Mouse (Mus musculus) limb, embryonic 11.5 days (tissue): ENCODE measurements at regions not wholly inside any gene's neighbourhood (a gene's known extent, or its start where the extent isn't known, plus 50 kb on each side); places are given as distances from the start of the nearest gene placed in this dataset.

Experiments
- ATAC-seq: fragments of 200-750 bp; cut with Nextera tagmentation; 2 replicates; pipeline ENCODE4 v1.8.0; 2017; ENCODE audit warnings: low read depth; ENCODE audit not compliant: insufficient number of reproducible peaks, low FRiP score, low TSS enrichment
- DNase-seq: peaks from one replicate; pipeline ENCODE4 v3.0.0-alpha.2; 2015; ENCODE audit warnings: low spot score
- H3K27ac ChIP-seq: fragments of 300-500 bp; sonication (generic); replicated peaks from 2 replicates; pipeline ENCODE4 v1.5.1; 2014; ENCODE audit warnings: low read depth, mild to moderate bottlenecking, low read length
- H3K27me3 ChIP-seq: fragments of 300-500 bp; sonication (generic); 2 replicates; pipeline ENCODE4 v1.6.1; 2014; ENCODE audit warnings: mild to moderate bottlenecking, low read length, mixed read lengths; ENCODE audit not compliant: control insufficient read depth, insufficient read depth
- H3K36me3 ChIP-seq: fragments of 300-500 bp; sonication (generic); 2 replicates; pipeline ENCODE4 v1.6.1; 2014; ENCODE audit warnings: mild to moderate bottlenecking, low read length, moderate library complexity, mixed read lengths; ENCODE audit not compliant: control insufficient read depth, insufficient read depth
- H3K4me1 ChIP-seq: fragments of 300-500 bp; sonication (generic); 2 replicates; pipeline ENCODE4 v1.6.1; 2014; ENCODE audit warnings: low read length, mixed read lengths; ENCODE audit not compliant: control insufficient read depth, insufficient read depth
- H3K4me2 ChIP-seq: fragments of 300-500 bp; sonication (generic); 2 replicates; pipeline ENCODE4 v1.6.1; 2014; ENCODE audit warnings: low read depth, mild to moderate bottlenecking, moderate library complexity; ENCODE audit not compliant: severe bottlenecking
- H3K4me3 ChIP-seq: fragments of 300-500 bp; sonication (generic); 2 replicates; pipeline ENCODE4 v1.5.1; 2014; ENCODE audit warnings: low read depth, low read length
- H3K9ac ChIP-seq: fragments of 300-500 bp; sonication (generic); 2 replicates; pipeline ENCODE4 v1.6.1; 2014; ENCODE audit warnings: mild to moderate bottlenecking, low read length
- H3K9me3 ChIP-seq: fragments of 300-500 bp; sonication (generic); 2 replicates; pipeline ENCODE4 v1.6.1; 2016; ENCODE audit warnings: low read length; ENCODE audit not compliant: control insufficient read depth
- WGBS: fragments of 180-500 bp; shearing (Covaris S2); extraction: QIAGEN DNeasy Blood & Tissue Kit; methylation state at CpG from one replicate; pipeline ENCODE4 v1.1.7; 2014; 5-methylcytosine and 5-hydroxymethylcytosine counted together

DNA sequence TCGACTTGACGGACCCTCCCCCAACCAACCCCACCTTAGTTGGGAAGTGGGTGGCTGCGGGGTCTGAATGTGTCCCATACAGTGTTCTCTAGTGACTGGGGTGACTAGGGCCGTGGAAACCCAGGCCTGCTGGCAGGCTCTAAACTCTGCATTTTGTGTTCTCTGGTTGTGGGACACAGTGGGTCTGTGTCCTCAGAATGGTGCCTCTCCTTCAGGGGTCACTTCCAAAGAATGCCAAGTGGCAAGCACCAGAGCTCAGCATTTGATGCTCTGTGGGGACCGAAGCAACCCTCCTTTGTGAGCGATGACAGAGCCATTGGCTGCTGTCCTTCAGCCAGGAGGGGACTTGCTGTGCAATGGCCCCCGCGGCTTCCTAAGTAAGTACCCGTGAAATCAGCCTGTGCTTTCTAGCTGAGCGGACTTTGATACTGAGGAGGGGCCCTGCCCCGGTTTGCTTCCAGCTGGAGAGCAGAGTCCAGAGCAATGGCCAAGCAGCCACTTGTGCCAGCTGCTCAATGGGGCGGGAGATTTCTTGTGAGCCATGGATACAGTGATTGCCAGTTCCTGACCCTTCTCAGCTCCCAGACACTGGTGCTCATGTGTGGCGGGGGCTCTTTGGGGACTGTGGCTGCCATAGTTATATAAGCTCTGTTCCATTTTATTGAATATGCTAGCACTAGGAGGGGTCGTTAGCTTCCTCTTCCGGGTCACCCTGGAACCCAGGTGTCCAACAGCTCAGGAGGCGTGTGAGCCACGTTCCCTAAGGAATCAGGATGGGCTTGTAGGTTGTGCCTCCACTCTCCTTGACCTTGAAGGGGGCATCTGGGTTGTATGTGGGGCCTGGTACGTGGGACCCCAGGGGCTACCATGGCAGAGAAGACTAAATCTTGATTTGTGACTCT lies 60.4 kb upstream of the Sulf2 start:
- Histone ChIP-seq H3K36me3 (no peaks in the 10 kb centered on the region), H3K27me3 (no peaks in the 10 kb centered on the region), H3K9me3 (no peaks in the 10 kb centered on the region), H3K4me1 (peaks cover 9% of the 10 kb centered on the region; the same call in 1 of the 2 replicates), H3K4me3 (no peak overlapping the region), H3K9ac (no peak overlapping the region), H3K4me2 (no peak overlapping the region), H3K27ac (no peak overlapping the region)
- ATAC-seq: no peak
- WGBS: 77% methylated on average over 18 of the region's 18 CpGs
- DNase-seq: no peak

DNA sequence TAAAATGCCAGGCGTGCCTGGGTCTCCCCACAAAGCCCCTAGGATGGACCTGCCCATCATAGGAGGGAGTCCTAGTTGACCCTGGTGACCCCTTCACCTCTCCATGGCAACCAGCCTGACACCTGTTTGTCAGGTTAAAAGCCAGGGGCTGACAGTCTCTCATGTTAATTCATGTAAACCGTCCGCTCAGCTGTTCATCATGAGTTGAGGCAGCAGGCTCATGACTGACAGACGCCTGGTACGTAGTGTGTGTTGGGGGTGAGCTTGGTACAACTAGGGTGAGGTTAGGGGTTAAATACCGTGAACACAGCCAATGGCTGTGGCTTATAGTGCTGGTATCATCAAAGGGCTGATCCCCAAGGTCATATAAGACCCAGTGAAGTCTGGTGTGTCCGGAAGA lies 59.7 kb upstream of the Sulf2 start:
- Histone ChIP-seq H3K9me3 (no peaks in the 10 kb centered on the region), H3K4me3 (no peak overlapping the region), H3K4me2 (no peak overlapping the region), H3K27ac (no peak overlapping the region), H3K4me1 (peaks cover 9% of the 10 kb centered on the region; the same call in 1 of the 2 replicates), H3K27me3 (no peaks in the 10 kb centered on the region), H3K36me3 (no peaks in the 10 kb centered on the region), H3K9ac (no peak overlapping the region)
- WGBS: 65% methylated on average over 7 of the region's 7 CpGs
- DNase-seq (no peak), ATAC-seq (no peak)

DNA sequence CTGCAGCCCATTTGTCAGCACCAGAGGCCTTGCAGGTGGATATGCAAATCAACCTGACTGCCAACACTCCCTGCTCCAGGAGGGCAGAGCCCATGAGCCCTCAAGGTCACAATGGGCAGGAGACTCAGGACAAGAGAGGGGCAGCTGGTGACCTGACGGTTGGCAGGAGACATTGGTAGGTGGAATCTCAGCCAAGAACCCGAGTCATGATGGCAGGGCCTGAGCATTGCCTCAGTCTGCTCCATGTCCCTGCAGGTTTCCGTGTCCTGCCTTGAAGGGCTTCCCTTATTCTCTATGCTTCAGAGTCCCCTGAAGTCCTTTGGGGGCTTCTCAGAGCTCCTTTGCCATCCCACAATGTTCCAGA lies 51.7 kb upstream of the Sulf2 start:
- Histone ChIP-seq H3K9me3 (no peaks in the 10 kb centered on the region), H3K36me3 (no peaks in the 10 kb centered on the region), H3K4me1 (peaks cover 6% of the 10 kb centered on the region; the same call in 1 of the 2 replicates), H3K27me3 (no peaks in the 10 kb centered on the region), H3K9ac (no peak overlapping the region), H3K4me2 (no peak overlapping the region), H3K4me3 (no peak overlapping the region), H3K27ac (no peak overlapping the region)
- 76% methylated on average over 3 of the region's 3 CpGs for WGBS
- DNase-seq (no peak), ATAC-seq (no peak)

DNA sequence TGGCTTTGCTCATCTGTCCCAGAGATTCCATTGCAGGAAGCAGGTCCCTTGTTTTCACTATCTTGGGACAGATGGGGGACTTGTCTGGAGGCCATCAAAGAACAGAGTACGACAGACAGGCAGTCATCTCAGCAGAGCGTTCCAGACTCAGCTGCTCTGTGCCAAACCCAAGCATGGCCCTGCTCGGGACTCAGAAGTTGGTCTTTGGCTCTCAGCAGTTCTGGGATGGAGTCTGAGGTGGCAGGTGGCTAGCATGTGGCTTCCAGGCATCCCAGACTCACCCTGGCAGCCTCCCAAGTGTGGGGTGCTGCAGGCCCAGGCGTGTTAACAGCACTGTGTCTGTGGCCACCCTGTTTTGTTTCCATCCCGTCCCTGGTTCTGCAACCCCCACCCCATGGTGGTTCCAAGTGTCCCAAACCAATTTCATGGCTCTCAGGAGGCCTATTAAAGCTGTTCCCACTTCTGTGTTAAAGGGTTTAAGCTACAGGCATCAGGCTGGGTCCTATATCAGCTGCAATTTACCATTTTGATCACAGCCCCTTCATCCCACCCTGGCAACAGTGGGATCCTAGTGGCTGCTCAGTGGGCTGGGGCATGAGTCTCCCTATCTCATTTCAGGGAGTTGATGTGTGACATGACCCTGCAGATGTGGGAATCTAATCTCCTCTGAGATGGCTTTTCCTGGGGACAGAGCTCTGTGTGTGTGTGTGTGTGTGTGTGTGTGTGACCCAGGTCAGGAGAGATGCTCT lies 51.1 kb upstream of the Sulf2 start:
- ATAC-seq: no peak
- 48% methylated on average over 5 of the region's 5 CpGs for WGBS

More for the DNA sequence above, 51.1 kb upstream of the Sulf2 start:
- H3K9ac ChIP-seq: no peak overlapping the region
- H3K4me3 ChIP-seq: no peak overlapping the region
- no peaks in the 10 kb centered on the region for H3K27me3 ChIP-seq
- H3K4me1 ChIP-seq: peaks cover 6% of the 10 kb centered on the region; the same call in 1 of the 2 replicates
- 0 out of 2 replicates have a peak overlapping the region, but pooled peaks have one; percentile 3 for H3K27ac ChIP-seq
- no peak overlapping the region for H3K4me2 ChIP-seq
- DNase-seq: no peak
- no peaks in the 10 kb centered on the region for H3K9me3 ChIP-seq
- no peaks in the 10 kb centered on the region for H3K36me3 ChIP-seq
